9 mouse cellular contexts compared by ENCODE assay signal in genomic region chrX:99141900-99142299, GRCm38 (mm10). TPM values are rescaled to one million over a fixed set of nuclear protein-coding genes. Genes with fewer than 3 reads are reported as not detected.
DNase-seq lines count a peak whose midpoint lies in the region; ATAC-seq and TF ChIP-seq lines count a peak whose summit lies in the region.
"Had no signal": no experiment of that assay in that cellular context is flagged by ENCODE, and none has a peak within 500 bp of the region (broad histone marks: within the 10 kb centered on the region; RNA-seq: fewer than 3 reads in every experiment).

No protein-coding gene starts in this region.

- no peak for TF ChIP-seq CTCF in midbrain, postnatal 0 days (IDR thresholded peaks at IDR 0.05)
- no peak for TF ChIP-seq CTCF in stomach, postnatal 0 days (IDR thresholded peaks at IDR 0.05; ENCODE audit: low read depth)
- no peak for TF ChIP-seq CTCF in left cerebral cortex, adult 2 months (IDR thresholded peaks at IDR 0.05)

- DNase-seq in midbrain, embryonic 10.5 days (ENCODE audit: low spot score), result no peak
- no peak for DNase-seq in midbrain, postnatal 0 days (ENCODE audit: low spot score)
- DNase-seq in stomach, postnatal 0 days (ENCODE audit: low spot score), result no peak
- DNase-seq in left cerebral cortex, adult 2 months (ENCODE audit: extremely low spot score in 1 of 2, low spot score in 2 of 2), result no peak
- DNase-seq in urinary bladder, postnatal 4 days (ENCODE audit: low spot score in 2 of 2), result no peak
- DNase-seq: cerebellum, postnatal 36 days had no signal

- no peak for TF ChIP-seq EP300 in stomach, postnatal 0 days (optimal IDR thresholded peaks at IDR 0.05)

- intact Hi-C loops in left cerebral cortex, adult 2 months (cut with DNase I), result loop anchor here (2.0 kb wide), 1 partner anchor 145 kb away; no protein-coding TSS in a partner anchor

- H3K4me3 ChIP-seq in midbrain, embryonic 10.5 days, result peak overlapping the region; percentile 79
- H3K4me3 ChIP-seq in midbrain, postnatal 0 days (ENCODE audit: low read depth, low read length), result no peak overlapping the region
- H3K4me3 ChIP-seq in forebrain, embryonic 15.5 days, result peak overlapping the region; percentile 76
- H3K4me3 ChIP-seq in limb, embryonic 13.5 days, result no peak overlapping the region
- H3K4me3 ChIP-seq in stomach, postnatal 0 days (ENCODE audit: low read depth, low read length), result no peak overlapping the region
- no peak overlapping the region for H3K4me3 ChIP-seq in left cerebral cortex, adult 2 months
- H3K4me3 ChIP-seq: liver, embryonic 15.5 days had no signal

- peaks cover 38% of the 10 kb centered on the region for H3K36me3 ChIP-seq in midbrain, embryonic 10.5 days
- no peaks in the 10 kb centered on the region for H3K36me3 ChIP-seq in midbrain, postnatal 0 days (ENCODE audit: insufficient read depth, low read length)
- 0 out of 2 replicates have a peak, but pooled peaks cover 4% of the 10 kb centered on the region for H3K36me3 ChIP-seq in forebrain, embryonic 15.5 days
- H3K36me3 ChIP-seq in limb, embryonic 13.5 days, result peaks cover 16% of the 10 kb centered on the region
- 0 out of 2 replicates have a peak, but pooled peaks cover 2% of the 10 kb centered on the region for H3K36me3 ChIP-seq in stomach, postnatal 0 days (ENCODE audit: control insufficient read depth, insufficient read depth, low read length)
- H3K36me3 ChIP-seq: liver, embryonic 15.5 days had no signal

- H3K27ac ChIP-seq in midbrain, embryonic 10.5 days (replicated peaks), result peak overlapping the region; percentile 35
- H3K27ac ChIP-seq in midbrain, postnatal 0 days (ENCODE audit: low read depth, low read length), result no peak overlapping the region
- peak overlapping the region; percentile 90 for H3K27ac ChIP-seq in forebrain, embryonic 15.5 days (replicated peaks)
- no peak overlapping the region for H3K27ac ChIP-seq in limb, embryonic 13.5 days
- no peak overlapping the region for H3K27ac ChIP-seq in stomach, postnatal 0 days (replicated peaks)
- no peak overlapping the region for H3K27ac ChIP-seq in left cerebral cortex, adult 2 months
- H3K27ac ChIP-seq: liver, embryonic 15.5 days had no signal

- H3K4me2 ChIP-seq in midbrain, postnatal 0 days (ENCODE audit: low read depth, low read length, poor library complexity, severe bottlenecking), result no peak overlapping the region
- H3K4me2 ChIP-seq in forebrain, embryonic 15.5 days (replicated peaks), result peak overlapping the region; percentile 83
- peak overlapping the region; percentile 74 for H3K4me2 ChIP-seq in limb, embryonic 13.5 days (replicated peaks)
- H3K4me2 ChIP-seq in stomach, postnatal 0 days (replicated peaks; ENCODE audit: low read depth), result 0 out of 2 replicates have a peak overlapping the region, but pooled peaks have one; percentile 57
- H3K4me2 ChIP-seq: liver, embryonic 15.5 days had no signal

- peaks cover 67% of the 10 kb centered on the region for H3K4me1 ChIP-seq in midbrain, embryonic 10.5 days
- H3K4me1 ChIP-seq in midbrain, postnatal 0 days (ENCODE audit: insufficient read depth, low read length), result peaks cover 2% of the 10 kb centered on the region; the same call in 1 of the 2 replicates
- peaks cover 73% of the 10 kb centered on the region for H3K4me1 ChIP-seq in forebrain, embryonic 15.5 days
- H3K4me1 ChIP-seq in limb, embryonic 13.5 days, result peaks cover 45% of the 10 kb centered on the region
- H3K4me1 ChIP-seq in stomach, postnatal 0 days (replicated peaks; ENCODE audit: control insufficient read depth, insufficient read depth), result no peaks in the 10 kb centered on the region

- H3K9me3 ChIP-seq in midbrain, embryonic 10.5 days (replicated peaks), result no peaks in the 10 kb centered on the region
- H3K9me3 ChIP-seq in midbrain, postnatal 0 days (ENCODE audit: low read length), result no peaks in the 10 kb centered on the region
- no peaks in the 10 kb centered on the region for H3K9me3 ChIP-seq in forebrain, embryonic 15.5 days
- no peaks in the 10 kb centered on the region for H3K9me3 ChIP-seq in limb, embryonic 13.5 days
- no peaks in the 10 kb centered on the region for H3K9me3 ChIP-seq in stomach, postnatal 0 days (ENCODE audit: control insufficient read depth, low read length)
- H3K9me3 ChIP-seq: liver, embryonic 15.5 days had no signal

- H3K9ac ChIP-seq in midbrain, postnatal 0 days (replicated peaks; ENCODE audit: low read length, poor library complexity, severe bottlenecking), result no peak overlapping the region
- peak overlapping the region; percentile 81 for H3K9ac ChIP-seq in forebrain, embryonic 15.5 days (replicated peaks)
- H3K9ac ChIP-seq in limb, embryonic 13.5 days, result no peak overlapping the region
- no peak overlapping the region for H3K9ac ChIP-seq in stomach, postnatal 0 days (ENCODE audit: low read length)
- H3K9ac ChIP-seq: liver, embryonic 15.5 days had no signal

- no peak for ATAC-seq in midbrain, postnatal 0 days (ENCODE audit: low FRiP score)
- no peak for ATAC-seq in forebrain, embryonic 15.5 days (replicated peaks)
- no peak for ATAC-seq in limb, embryonic 13.5 days (ENCODE audit: low FRiP score, low read depth)
- ATAC-seq in stomach, postnatal 0 days (ENCODE audit: low FRiP score, low TSS enrichment), result no peak

- peaks cover 100% of the 10 kb centered on the region for H3K27me3 ChIP-seq in midbrain, embryonic 10.5 days (ENCODE audit: low read depth, poor library complexity, severe bottlenecking)
- no peaks in the 10 kb centered on the region for H3K27me3 ChIP-seq in midbrain, postnatal 0 days (ENCODE audit: insufficient read depth, low read length)
- no peaks in the 10 kb centered on the region for H3K27me3 ChIP-seq in forebrain, embryonic 15.5 days
- H3K27me3 ChIP-seq in limb, embryonic 13.5 days, result peaks cover 32% of the 10 kb centered on the region; the same call in 1 of the 2 replicates
- no peaks in the 10 kb centered on the region for H3K27me3 ChIP-seq in stomach, postnatal 0 days (ENCODE audit: control insufficient read depth, insufficient read depth, low read length)

RNA-seq across cellular contexts. Expression of gene Efnb1, which starts 6.0 kb away (rescaled TPM):
- 49.3 and 50.6 TPM in 2 replicates for polyA plus RNA-seq in midbrain, embryonic 10.5 days (2016; fragmentation: Nextera tagmentation; extraction: Ambion mirVana)
- total RNA-seq in midbrain, postnatal 0 days (2014; rRNA removed), result 18.0 and 22.4 TPM in 2 replicates
- polyA plus RNA-seq in midbrain, postnatal 0 days (2015; fragmentation: Nextera tagmentation; extraction: Ambion mirVana), result 12.0 and 13.6 TPM in 2 replicates
- 74.8 and 86.5 TPM in 2 replicates for polyA plus RNA-seq in forebrain, embryonic 15.5 days (2015; fragmentation: Nextera tagmentation; extraction: Ambion mirVana)
- 45.2 and 46.4 TPM in 2 replicates for polyA plus RNA-seq in limb, embryonic 13.5 days (2015; fragmentation: Nextera tagmentation; extraction: Ambion mirVana)
- polyA plus RNA-seq in stomach, postnatal 0 days (2015; fragmentation: Nextera tagmentation; extraction: Ambion mirVana), result 18.3 and 19.3 TPM in 2 replicates
- 10 to 100 TPM; 17.3 to 23.2 TPM for total RNA-seq in left cerebral cortex, adult 2 months (2021)

Comparison
In these comparisons a context has a peak if more than half of its experiments do, and no peak if none do; other contexts are left out.
1. H3K27ac ChIP-seq: peak in midbrain, embryonic 10.5 days (single experiment) and forebrain, embryonic 15.5 days (single experiment); none in midbrain, postnatal 0 days (single experiment), limb, embryonic 13.5 days (single experiment), stomach, postnatal 0 days (single experiment) and left cerebral cortex, adult 2 months (single experiment).
2. H3K4me3 ChIP-seq: peak in midbrain, embryonic 10.5 days (single experiment) and forebrain, embryonic 15.5 days (single experiment); none in midbrain, postnatal 0 days (single experiment), limb, embryonic 13.5 days (single experiment), stomach, postnatal 0 days (single experiment) and left cerebral cortex, adult 2 months (single experiment).